Mouse (Mus musculus): ENCODE results near the gene Wwc2. TPM values are rescaled to one million over a fixed set of nuclear protein-coding genes. Genes with fewer than 3 reads are reported as not detected.

The Wwc2 gene
- polyA plus RNA-seq (2014; fragmentation: Nextera tagmentation; extraction: Ambion mirVana) = 8.8 and 9.7 TPM in 2 replicates

DNA sequence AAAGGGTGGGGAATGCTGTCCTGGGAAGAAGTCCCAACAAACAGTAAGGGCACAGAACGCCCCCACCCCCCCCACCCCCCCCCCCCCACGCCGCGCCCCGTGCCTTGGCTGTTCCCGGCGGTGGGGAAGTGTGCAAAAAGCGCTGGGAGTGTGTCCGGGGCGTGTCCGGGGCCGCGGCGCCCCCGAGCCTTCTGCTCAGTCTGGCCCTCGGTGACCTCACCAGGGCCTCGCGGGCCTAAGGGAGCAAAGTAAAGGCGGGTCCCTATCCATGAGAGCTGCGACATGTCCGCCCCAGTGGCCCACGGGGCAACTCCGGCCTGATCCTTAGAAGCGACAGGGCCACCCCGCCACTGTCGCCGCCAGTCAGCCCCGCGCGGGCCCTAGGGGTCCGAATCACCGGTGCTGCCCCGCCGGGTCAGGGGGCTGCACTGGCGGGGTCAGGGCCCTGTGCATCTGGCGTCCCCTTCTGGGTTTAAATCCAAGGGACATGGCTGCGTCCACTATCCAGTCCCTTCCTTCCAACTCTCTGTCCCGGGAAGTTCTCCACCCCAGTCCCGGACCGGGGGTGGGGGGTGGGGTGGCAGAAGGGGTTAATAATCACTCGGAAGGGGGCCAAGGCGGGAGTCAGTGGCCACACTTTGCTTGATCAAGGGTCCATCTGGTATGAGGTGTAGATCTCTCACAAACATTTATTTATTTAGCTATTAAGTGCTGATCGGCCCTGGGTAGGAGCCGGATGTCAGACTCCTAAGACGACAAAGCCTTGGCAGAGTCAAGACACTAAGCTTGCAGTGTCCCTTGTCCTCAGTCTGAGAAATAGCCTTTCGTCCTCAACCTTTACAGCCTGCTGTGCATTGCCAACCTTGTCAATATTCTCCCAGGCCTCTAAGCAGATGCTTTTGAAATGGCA lies at the start of gene Wwc2:
Gene Wwc2, minus strand, starts transcription at position 14 of the 910 bp plus-strand sequence.
- H3K36me3 ChIP-seq (replicated peaks; ENCODE audit: control insufficient read depth, insufficient read depth, low read depth, low read length) = no peaks in the 10 kb centered on the region
- WGBS = 1% methylated on average over 44 of the region's 46 CpGs
- peak within 1 kb of the TSS; percentile 90 for H3K4me3 ChIP-seq (ENCODE audit: low read depth, low read length)
- peak within 1 kb of the TSS; percentile 89 for H3K27ac ChIP-seq (replicated peaks; ENCODE audit: low read depth, low read length)
- no peaks in the 10 kb centered on the region for H3K27me3 ChIP-seq (ENCODE audit: control insufficient read depth, insufficient read depth, low read length)
- ATAC-seq (replicated peaks; ENCODE audit: insufficient number of reproducible peaks, low FRiP score, low TSS enrichment, low read depth) = peak; percentile 58
- peaks cover 10% of the 10 kb centered on the region for H3K4me1 ChIP-seq (ENCODE audit: control insufficient read depth, insufficient read depth, low read length)
- no peaks in the 10 kb centered on the region for H3K9me3 ChIP-seq (replicated peaks; ENCODE audit: control insufficient read depth, low read length)
- peak within 1 kb of the TSS; percentile 96 for H3K4me2 ChIP-seq (ENCODE audit: low read depth, low read length)
- peak; percentile 53 for DNase-seq (ENCODE audit: low spot score)
- peak within 1 kb of the TSS; percentile 94 for H3K9ac ChIP-seq (replicated peaks; ENCODE audit: low read length)

DNA sequence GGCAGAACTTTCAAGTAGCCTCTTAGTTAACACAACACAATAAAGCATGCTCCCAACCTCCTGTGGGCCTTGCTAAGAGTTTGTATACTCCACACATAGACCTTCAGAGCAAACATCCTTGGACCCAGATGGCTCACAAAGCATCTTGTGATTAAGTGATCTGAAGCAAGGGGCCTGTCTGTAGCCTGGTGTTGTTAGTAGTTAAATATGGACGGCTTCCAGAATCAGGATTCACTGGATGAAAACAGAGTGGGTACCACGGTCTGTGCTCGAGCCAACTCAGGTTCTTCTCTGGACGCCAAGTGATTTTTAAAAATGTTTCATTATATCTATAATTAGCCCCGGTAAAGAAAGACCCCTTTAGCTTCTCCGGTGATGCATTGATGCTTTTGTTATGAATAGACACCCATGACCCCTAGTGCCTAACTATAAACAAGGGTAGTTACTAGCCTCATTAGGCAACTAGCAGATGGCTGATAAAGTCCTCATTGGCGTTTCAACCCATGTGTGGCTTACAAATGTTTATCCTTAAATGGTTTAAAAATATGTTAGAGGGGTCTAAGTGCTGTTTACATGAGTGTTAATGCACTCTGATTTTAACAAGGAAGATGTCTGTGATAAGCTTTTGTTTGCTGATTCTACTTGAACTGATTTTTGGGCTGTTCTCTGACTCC lies 47.7 kb upstream of the Wwc2 start:
- H3K4me2 ChIP-seq (ENCODE audit: low read depth, low read length) = no peak overlapping the region
- 80% methylated on average over 7 of the region's 7 CpGs for WGBS
- H3K9me3 ChIP-seq (replicated peaks; ENCODE audit: control insufficient read depth, low read length) = no peaks in the 10 kb centered on the region
- no peak for ATAC-seq (replicated peaks; ENCODE audit: insufficient number of reproducible peaks, low FRiP score, low TSS enrichment, low read depth)
- H3K36me3 ChIP-seq (replicated peaks; ENCODE audit: control insufficient read depth, insufficient read depth, low read depth, low read length) = no peaks in the 10 kb centered on the region
- no peak overlapping the region for H3K9ac ChIP-seq (replicated peaks; ENCODE audit: low read length)
- H3K4me3 ChIP-seq (ENCODE audit: low read depth, low read length) = no peak overlapping the region
- DNase-seq (ENCODE audit: low spot score) = no peak
- no peak overlapping the region for H3K27ac ChIP-seq (replicated peaks; ENCODE audit: low read depth, low read length)
- no peaks in the 10 kb centered on the region for H3K27me3 ChIP-seq (ENCODE audit: control insufficient read depth, insufficient read depth, low read length)
- no peaks in the 10 kb centered on the region for H3K4me1 ChIP-seq (ENCODE audit: control insufficient read depth, insufficient read depth, low read length)

DNA sequence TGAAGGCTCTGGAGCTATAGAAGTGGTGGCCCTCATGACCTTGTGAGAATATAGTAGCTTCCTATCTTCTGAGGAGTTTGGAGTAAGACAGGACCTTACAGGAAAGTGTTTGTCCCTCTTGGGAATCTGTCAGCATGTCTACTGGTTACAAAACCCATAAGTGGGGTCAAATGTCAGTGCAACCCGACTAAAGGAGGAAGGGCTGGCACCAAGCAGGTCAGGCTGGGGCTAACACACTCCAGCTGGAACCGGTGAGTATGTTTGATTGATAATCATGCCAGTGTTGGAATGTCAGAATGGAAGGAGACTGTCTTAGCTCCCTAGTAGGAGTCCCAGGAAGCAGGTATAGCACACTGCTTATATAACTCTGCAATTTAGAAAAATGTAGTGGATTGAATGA lies 41.3 kb upstream of the Wwc2 start:
- WGBS = 9% methylated on average over 2 of the region's 2 CpGs
- no peaks in the 10 kb centered on the region for H3K4me1 ChIP-seq (ENCODE audit: control insufficient read depth, insufficient read depth, low read length)
- no peaks in the 10 kb centered on the region for H3K9me3 ChIP-seq (replicated peaks; ENCODE audit: control insufficient read depth, low read length)
- ATAC-seq (replicated peaks; ENCODE audit: insufficient number of reproducible peaks, low FRiP score, low TSS enrichment, low read depth) (no peak), DNase-seq (ENCODE audit: low spot score) (no peak)
- H3K36me3 ChIP-seq (replicated peaks; ENCODE audit: control insufficient read depth, insufficient read depth, low read depth, low read length) = no peaks in the 10 kb centered on the region
- no peaks in the 10 kb centered on the region for H3K27me3 ChIP-seq (ENCODE audit: control insufficient read depth, insufficient read depth, low read length)
- no peak overlapping the region for H3K4me2 ChIP-seq (ENCODE audit: low read depth, low read length)
- H3K27ac ChIP-seq (replicated peaks; ENCODE audit: low read depth, low read length) = no peak overlapping the region
- no peak overlapping the region for H3K4me3 ChIP-seq (ENCODE audit: low read depth, low read length)
- no peak overlapping the region for H3K9ac ChIP-seq (replicated peaks; ENCODE audit: low read length)

DNA sequence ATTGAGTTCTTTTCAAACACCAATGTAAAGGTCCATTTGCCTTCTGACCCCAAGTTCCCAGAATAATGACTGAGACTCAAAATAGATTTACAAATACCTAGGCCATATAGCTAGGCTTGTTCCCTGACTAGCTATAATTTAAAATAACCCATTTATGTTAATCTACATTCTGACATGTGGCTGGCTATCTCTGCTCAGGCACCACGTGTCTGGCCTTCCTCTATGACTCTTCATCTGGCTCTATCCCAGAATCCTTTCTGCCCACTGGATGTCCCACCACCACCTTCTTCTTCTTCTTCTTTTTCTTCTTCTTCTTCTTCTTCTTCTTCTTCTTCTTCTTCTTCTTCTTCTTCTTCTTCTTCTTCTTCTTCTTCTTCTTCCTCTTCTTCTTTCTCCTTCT lies 39.9 kb upstream of the Wwc2 start:
- no peak overlapping the region for H3K4me3 ChIP-seq (ENCODE audit: low read depth, low read length)
- no peak overlapping the region for H3K27ac ChIP-seq (replicated peaks; ENCODE audit: low read depth, low read length)
- H3K4me1 ChIP-seq (ENCODE audit: control insufficient read depth, insufficient read depth, low read length) = no peaks in the 10 kb centered on the region
- 73% methylated on average over 1 of the region's 1 CpGs for WGBS
- DNase-seq (ENCODE audit: low spot score) (no peak), ATAC-seq (replicated peaks; ENCODE audit: insufficient number of reproducible peaks, low FRiP score, low TSS enrichment, low read depth) (no peak)
- H3K9me3 ChIP-seq (replicated peaks; ENCODE audit: control insufficient read depth, low read length) = no peaks in the 10 kb centered on the region
- H3K9ac ChIP-seq (replicated peaks; ENCODE audit: low read length) = no peak overlapping the region
- H3K36me3 ChIP-seq (replicated peaks; ENCODE audit: control insufficient read depth, insufficient read depth, low read depth, low read length) = no peaks in the 10 kb centered on the region
- no peaks in the 10 kb centered on the region for H3K27me3 ChIP-seq (ENCODE audit: control insufficient read depth, insufficient read depth, low read length)
- H3K4me2 ChIP-seq (ENCODE audit: low read depth, low read length) = no peak overlapping the region

DNA sequence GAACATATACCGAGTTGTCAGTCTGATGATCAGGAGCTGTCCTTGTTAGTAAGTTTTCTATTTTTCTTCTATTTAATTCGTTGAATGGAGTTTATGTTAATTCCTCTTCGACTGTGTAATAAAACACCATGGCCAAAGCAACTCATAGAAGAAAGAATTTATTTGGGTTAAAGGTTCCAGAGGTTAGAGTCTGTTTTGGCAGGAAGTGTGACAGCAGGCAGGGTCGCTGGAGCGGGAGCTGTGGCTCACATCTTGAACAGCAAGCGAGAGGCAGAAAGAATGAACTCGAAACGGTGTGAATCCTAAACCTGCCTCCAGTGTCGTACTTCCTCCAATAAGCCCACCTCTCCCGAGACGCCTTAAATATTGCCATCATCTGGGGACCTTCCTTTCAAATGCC lies 36.1 kb upstream of the Wwc2 start:
- Histone ChIP-seq H3K4me2 (ENCODE audit: low read depth, low read length) (no peak overlapping the region), H3K4me3 (ENCODE audit: low read depth, low read length) (no peak overlapping the region), H3K9me3 (replicated peaks; ENCODE audit: control insufficient read depth, low read length) (no peaks in the 10 kb centered on the region), H3K9ac (replicated peaks; ENCODE audit: low read length) (no peak overlapping the region), H3K27me3 (ENCODE audit: control insufficient read depth, insufficient read depth, low read length) (no peaks in the 10 kb centered on the region), H3K27ac (replicated peaks; ENCODE audit: low read depth, low read length) (no peak overlapping the region), H3K4me1 (ENCODE audit: control insufficient read depth, insufficient read depth, low read length) (no peaks in the 10 kb centered on the region), H3K36me3 (replicated peaks; ENCODE audit: control insufficient read depth, insufficient read depth, low read depth, low read length) (no peaks in the 10 kb centered on the region)
- DNase-seq (ENCODE audit: low spot score) = no peak
- 66% methylated on average over 11 of the region's 11 CpGs for WGBS
- no peak for ATAC-seq (replicated peaks; ENCODE audit: insufficient number of reproducible peaks, low FRiP score, low TSS enrichment, low read depth)

DNA sequence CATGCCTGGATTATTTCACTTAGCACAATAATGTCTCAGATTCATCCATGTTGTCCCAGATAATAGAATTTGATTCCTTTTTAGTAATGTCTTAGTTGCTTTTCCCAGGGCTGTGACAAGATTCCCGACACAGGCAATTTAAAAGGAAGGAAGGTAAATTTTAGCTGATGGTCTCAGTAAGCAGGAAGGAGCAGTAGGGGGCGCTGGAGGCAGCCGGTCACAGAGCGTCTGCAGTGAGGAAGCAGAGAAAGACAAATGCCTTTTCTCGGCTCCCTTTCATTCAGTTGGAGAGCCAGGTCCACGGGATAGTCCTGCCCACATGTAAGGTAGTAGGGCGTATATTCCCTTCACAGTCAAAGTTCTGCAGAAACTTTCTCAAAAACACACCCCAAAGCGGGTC lies 32.5 kb upstream of the Wwc2 start:
- ATAC-seq (replicated peaks; ENCODE audit: insufficient number of reproducible peaks, low FRiP score, low TSS enrichment, low read depth) (no peak), DNase-seq (ENCODE audit: low spot score) (no peak)
- 75% methylated on average over 8 of the region's 8 CpGs for WGBS
- no peaks in the 10 kb centered on the region for H3K9me3 ChIP-seq (replicated peaks; ENCODE audit: control insufficient read depth, low read length)
- H3K27me3 ChIP-seq (ENCODE audit: control insufficient read depth, insufficient read depth, low read length) = no peaks in the 10 kb centered on the region
- no peak overlapping the region for H3K4me2 ChIP-seq (ENCODE audit: low read depth, low read length)
- H3K27ac ChIP-seq (replicated peaks; ENCODE audit: low read depth, low read length) = no peak overlapping the region
- no peak overlapping the region for H3K4me3 ChIP-seq (ENCODE audit: low read depth, low read length)
- no peaks in the 10 kb centered on the region for H3K4me1 ChIP-seq (ENCODE audit: control insufficient read depth, insufficient read depth, low read length)
- no peaks in the 10 kb centered on the region for H3K36me3 ChIP-seq (replicated peaks; ENCODE audit: control insufficient read depth, insufficient read depth, low read depth, low read length)
- no peak overlapping the region for H3K9ac ChIP-seq (replicated peaks; ENCODE audit: low read length)

DNA sequence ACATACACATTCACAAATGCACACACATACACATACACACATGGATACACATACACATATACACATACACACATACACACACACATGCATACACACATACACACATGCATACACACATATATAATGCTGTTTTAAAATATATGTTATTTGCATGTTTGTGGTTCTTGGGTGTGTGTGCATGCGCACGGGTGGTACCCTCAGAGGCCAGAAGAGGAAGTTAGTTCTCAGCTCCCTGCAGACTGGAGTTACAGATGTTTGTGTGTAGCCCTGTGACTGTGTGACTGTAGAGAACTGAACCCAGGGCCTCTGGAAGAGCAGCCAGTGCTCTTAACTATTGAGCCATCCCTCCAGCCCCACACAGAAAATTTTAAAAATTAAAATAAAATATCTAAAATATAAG lies 29.0 kb upstream of the Wwc2 start:
- H3K9ac ChIP-seq (replicated peaks; ENCODE audit: low read length) = no peak overlapping the region
- no peak for ATAC-seq (replicated peaks; ENCODE audit: insufficient number of reproducible peaks, low FRiP score, low TSS enrichment, low read depth)
- H3K4me3 ChIP-seq (ENCODE audit: low read depth, low read length) = no peak overlapping the region
- WGBS = 93% methylated on average over 2 of the region's 2 CpGs
- no peaks in the 10 kb centered on the region for H3K4me1 ChIP-seq (ENCODE audit: control insufficient read depth, insufficient read depth, low read length)
- no peaks in the 10 kb centered on the region for H3K27me3 ChIP-seq (ENCODE audit: control insufficient read depth, insufficient read depth, low read length)
- DNase-seq (ENCODE audit: low spot score) = no peak
- no peak overlapping the region for H3K27ac ChIP-seq (replicated peaks; ENCODE audit: low read depth, low read length)
- H3K9me3 ChIP-seq (replicated peaks; ENCODE audit: control insufficient read depth, low read length) = no peaks in the 10 kb centered on the region
- no peaks in the 10 kb centered on the region for H3K36me3 ChIP-seq (replicated peaks; ENCODE audit: control insufficient read depth, insufficient read depth, low read depth, low read length)
- no peak overlapping the region for H3K4me2 ChIP-seq (ENCODE audit: low read depth, low read length)

DNA sequence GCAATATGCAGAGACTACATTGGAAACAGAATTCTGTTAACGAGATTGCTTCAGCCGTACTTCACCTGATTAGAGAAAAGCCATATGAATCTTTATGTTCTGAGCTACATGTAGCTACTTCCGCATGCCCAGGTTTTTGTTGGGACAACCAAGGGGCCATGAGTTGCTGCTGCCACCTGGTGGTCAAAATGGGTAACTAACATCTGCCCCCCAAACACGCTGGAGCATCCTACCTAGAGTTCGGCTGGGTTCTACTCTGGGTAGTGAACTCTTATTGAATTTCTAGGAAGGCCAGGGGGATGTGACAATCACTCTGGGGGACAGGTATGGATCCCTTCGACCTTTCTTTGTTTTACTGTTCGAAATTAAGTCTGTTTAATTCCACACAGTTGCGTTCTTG lies 25.8 kb upstream of the Wwc2 start:
- Histone ChIP-seq H3K4me1 (ENCODE audit: control insufficient read depth, insufficient read depth, low read length) (no peaks in the 10 kb centered on the region), H3K36me3 (replicated peaks; ENCODE audit: control insufficient read depth, insufficient read depth, low read depth, low read length) (no peaks in the 10 kb centered on the region), H3K9ac (replicated peaks; ENCODE audit: low read length) (no peak overlapping the region), H3K9me3 (replicated peaks; ENCODE audit: control insufficient read depth, low read length) (no peaks in the 10 kb centered on the region), H3K27ac (replicated peaks; ENCODE audit: low read depth, low read length) (no peak overlapping the region), H3K4me3 (ENCODE audit: low read depth, low read length) (no peak overlapping the region), H3K27me3 (ENCODE audit: control insufficient read depth, insufficient read depth, low read length) (no peaks in the 10 kb centered on the region), H3K4me2 (ENCODE audit: low read depth, low read length) (no peak overlapping the region)
- ATAC-seq (replicated peaks; ENCODE audit: insufficient number of reproducible peaks, low FRiP score, low TSS enrichment, low read depth) (0 out of 2 replicates have a peak, but pooled peaks have one; percentile 18), DNase-seq (ENCODE audit: low spot score) (peak; percentile 87)
- WGBS = 30% methylated on average over 8 of the region's 8 CpGs

Measured in embryonic facial prominence, embryonic 11.5 days (tissue).